Mouse (Mus musculus) liver, embryonic 14.5 days (tissue): Measurements from ENCODE around the gene Nfkbie.

Experiments used
- CTCF ChIP-seq: IDR thresholded peaks from 2 replicates; pipeline ENCODE4 v1.5.1; 2016; ENCODE audit warnings: antibody characterized with exemption, low read depth, control low read depth
- EP300 ChIP-seq: IDR thresholded peaks from 2 replicates; pipeline ENCODE4 v1.6.1; 2016; ENCODE audit warnings: antibody characterized with exemption, low read depth

DNA sequence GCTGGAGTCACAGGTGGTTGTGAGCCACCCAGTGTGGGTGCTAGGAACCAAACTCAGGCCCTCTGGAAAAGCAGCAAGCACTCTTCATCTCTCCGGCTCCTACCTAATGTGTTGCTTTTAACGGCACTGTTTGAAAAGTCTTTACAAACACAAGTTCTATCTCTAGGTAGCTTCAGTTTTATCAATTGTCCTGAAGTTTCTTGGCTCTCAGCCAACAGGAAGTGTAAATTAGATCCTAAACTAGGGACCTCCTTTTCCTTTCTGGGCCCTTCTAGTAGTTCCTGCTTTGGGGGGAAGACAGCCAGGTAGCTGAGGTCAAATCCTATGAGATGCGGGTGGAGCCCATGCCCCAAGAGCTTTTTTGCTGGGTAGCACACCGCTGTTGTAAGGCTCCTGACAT is 44.6 kb upstream of the Nfkbie start:
- TF ChIP-seq EP300 (no peak), CTCF (no peak)
